Mouse (Mus musculus): Measurements from ENCODE around the gene Tmem97.
"Not testable (repeated sequence)": the region's sequence is repeated elsewhere in the genome, so short reads cannot be mapped to it uniquely, and the experiment has no call there.

Tmem97 gene

DNA sequence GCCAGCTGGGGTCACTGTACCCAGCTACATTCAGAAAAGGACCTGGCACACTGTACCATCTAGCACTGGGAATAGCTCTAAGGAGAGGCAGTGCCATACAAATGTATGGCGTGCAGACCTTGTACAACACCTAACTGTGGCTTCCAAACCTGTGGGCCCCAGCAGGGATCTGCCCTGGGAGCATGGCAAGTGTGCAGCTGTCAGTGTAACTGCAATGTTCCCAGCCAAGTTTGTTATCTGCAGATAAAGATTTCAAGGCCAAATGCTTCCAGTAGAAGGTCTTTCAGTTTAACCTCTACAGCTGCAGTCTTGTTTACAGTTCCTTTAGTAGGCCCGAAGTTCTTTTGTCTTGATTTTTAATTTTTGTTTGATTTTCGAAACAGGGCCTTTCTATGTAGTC lies 5.0 kb upstream of the Tmem97 start:
- in situ Hi-C loops (cut with MboI; ENCODE audit: unreplicated experiment in 2 of 2): no loop called here

DNA sequence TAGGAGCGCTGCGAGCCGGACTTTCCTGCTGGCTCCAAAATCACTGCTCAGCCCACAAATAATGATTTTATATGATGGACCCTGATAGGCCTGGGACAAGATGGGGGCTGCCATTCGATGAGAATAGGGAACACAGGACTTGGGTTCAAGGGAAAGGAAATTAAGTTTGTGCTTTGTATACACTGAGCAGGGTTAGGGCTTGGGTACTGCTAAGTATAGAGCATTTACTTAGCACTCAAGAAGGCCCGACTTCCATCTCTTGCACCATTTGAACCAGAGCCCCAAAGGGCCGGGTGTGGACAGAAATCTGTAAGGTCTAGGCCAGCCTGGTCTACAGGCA lies 452 bp upstream of the Tmem97 start:
- in situ Hi-C loops (cut with MboI; ENCODE audit: unreplicated experiment in 2 of 2): no loop called here

DNA sequence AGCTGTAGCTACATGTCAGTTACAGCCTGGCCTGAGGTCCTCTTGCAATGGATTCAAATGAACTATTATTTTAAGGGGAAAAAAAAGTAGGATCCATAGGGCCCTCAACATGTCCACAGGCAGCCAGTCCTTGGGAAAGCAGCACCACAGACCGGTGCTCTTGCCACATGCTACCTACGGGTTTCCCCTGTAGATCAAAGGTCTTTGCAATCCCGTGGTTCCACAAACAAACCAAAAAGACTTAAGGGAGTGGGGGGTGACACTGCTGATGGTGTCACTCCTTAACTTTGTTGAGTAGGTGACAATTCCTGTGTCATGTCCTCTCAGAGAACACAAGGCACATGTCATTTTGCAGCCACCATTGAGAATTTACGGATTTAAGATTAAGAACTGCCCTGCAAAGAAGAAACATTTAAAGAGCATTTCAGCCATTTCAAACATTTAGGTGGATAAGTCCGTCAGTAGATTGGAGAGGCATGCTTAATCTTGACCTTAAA lies 1.0 kb downstream of the Tmem97 start:
- in situ Hi-C loops (cut with MboI; ENCODE audit: unreplicated experiment in 2 of 2): no loop called here

DNA sequence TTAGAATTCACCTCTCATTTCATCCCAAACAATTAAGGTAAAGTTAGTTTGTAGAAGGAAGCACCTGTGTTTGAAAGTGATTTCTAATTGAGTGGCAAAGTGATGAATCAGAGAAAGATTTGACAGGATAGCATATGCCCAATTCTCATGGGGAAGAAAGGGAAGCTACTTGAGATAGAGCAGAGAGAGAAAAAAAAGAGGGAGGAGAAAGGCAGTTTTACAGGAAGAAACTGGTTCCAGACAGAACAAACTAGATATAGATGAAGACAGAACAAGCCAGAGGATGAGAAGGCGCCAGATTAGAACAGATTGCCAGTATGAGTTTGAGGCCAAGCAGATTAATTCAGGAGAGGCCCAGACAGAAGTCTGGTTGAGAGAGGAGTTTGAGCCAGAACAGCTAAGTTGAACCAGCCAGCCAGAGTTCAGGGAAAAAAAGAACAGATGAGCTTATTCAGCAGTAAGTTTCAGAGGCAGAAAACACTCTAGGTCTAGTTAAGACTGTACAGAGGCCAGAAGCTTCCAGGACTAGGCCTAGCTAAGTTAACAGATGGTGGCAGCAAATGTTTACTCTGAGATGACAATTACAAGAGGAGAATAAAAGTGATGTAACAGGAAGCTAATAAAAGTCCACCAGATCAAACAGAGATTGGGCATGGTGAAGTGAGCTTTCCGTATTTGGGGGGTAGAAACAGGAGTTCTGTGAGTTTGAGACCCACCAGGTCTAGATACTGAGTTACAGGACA lies 2.7 kb downstream of the Tmem97 start:
- in situ Hi-C loops (cut with MboI; ENCODE audit: unreplicated experiment in 2 of 2): no loop called here

DNA sequence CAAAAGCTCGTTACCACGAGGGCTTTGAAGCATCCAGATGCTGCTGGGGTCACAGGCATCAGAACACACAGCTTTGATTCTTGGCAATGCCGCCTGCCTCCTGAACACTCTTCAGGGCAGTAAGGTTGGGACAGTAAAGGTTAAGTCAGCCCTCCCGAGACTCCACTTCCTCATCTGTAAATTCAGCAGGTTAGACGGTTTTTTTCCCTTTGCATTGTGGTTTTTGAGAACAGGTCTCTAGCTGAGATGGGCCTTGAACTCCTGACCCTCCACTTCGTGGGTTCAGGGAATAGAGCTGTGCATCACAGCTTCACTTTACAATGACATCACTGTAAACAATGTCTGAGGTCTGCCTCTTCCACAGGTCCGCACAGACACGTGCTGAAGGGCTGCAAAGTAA lies 5.4 kb downstream of the Tmem97 start:
- in situ Hi-C loops (cut with MboI; ENCODE audit: unreplicated experiment in 2 of 2): no loop called here

DNA sequence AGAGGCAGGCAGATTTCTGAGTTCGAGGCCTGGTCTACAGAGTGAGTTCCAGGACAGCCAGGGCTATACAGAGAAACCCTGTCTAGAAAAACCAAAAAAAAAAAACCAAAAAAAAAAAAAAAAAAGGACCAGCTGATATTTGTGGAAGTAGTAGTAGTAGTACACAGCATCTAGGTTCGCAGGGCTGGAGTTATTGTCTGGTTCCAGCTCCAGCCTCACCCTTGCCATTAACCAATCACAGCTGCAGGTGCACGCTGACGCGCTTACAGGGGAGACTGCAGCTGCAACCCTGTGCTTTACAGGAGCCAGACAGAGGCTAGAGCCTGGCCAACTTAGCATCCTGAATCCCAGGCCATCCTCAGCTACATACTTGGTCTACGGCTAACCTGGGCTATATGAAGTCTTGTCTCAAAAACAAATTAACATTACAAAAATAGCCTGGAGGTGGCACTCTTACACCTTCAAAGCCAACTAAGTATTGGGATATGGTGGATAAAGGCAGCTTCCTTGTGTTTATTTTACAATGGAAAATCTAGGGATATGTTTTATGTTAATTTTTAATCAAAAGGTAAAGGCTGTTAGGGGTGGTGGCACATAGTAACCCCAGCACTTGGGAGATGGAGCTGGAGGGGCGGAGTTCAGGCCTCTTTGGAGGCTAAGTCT lies 6.0 kb downstream of the Tmem97 start:
- in situ Hi-C loops (cut with MboI; ENCODE audit: unreplicated experiment in 2 of 2): no loop called here

DNA sequence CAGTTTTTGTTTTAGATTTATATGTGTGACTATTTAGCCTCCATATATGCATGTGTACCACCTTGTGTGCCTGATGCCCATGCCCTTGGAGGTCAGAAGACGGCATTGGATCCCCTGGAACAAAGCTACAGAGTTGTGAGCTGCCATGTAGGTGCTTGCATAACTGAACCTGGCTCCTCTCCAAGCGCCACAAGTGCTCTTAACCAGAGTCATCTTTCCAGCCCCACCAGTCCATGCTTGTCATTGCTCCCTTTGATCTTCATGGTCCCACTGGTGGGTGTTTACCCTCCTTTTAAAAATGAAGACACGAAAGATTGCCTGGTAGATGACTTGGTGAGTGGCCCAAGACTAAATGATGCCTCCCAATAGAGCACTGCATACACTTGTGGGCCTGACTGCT lies 10.2 kb downstream of the Tmem97 start:
- in situ Hi-C loops (cut with MboI; ENCODE audit: unreplicated experiment in 2 of 2): no loop called here

DNA sequence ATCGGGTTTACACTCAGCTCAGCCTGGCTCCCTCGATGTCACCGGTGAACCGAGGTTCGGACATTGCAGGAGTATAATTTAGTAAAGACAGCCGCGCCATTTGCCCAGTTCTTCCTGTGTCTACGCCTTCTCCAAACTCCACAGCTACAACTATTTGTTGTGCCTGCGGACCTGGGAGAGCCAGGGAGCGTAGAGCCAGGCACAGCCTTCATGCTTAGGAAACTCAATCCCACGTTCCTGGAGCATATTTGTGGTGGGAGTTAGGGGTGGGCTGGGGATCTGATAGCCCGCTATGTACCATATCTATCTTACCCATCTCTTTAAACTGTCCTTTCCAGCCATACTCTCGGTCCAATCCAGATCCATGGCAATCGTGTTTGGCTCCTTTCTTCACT lies 13.9 kb downstream of the Tmem97 start:
- in situ Hi-C loops (cut with MboI; ENCODE audit: unreplicated experiment in 2 of 2): no loop called here

DNA sequence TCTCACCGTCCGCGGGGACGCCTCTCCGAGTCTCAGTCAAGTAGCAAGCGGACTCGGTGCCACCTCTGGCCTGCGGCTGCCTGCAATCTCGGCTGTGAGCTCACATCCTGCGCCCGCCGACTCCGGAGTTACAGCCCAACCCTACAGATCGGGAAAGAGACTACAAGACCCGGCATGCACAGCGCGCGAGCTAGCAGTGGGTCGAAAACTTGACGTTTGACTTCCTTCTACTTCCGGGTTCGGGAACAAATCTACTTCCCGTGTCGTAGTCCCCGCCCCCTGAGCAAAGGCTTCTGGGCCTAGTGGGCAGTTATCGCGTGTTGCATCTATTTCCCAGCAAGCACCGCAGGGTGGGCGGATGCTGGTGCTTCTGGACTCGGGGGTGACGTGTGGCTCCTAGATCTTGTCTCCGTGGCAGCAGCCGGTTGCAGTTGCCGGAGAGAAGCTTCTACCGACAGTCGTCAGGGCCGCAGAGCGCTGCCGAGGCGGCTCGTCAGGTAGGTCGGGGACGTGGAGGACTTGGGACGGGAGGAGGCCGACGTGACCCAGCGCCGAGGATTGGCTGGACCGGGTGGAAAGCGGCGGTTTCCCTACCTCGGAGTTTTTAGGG lies 14.4 kb downstream of the Tmem97 start, which contains the start of the genes Tnfaip1 and Ift20:
Gene Tnfaip1 (minus strand): TSS at position 253 of the 610 bp plus-strand sequence.
Gene Ift20 (plus strand): TSS at position 282 of the 610 bp plus-strand sequence.
- in situ Hi-C loops (cut with MboI; ENCODE audit: unreplicated experiment in 2 of 2): no loop called here

DNA sequence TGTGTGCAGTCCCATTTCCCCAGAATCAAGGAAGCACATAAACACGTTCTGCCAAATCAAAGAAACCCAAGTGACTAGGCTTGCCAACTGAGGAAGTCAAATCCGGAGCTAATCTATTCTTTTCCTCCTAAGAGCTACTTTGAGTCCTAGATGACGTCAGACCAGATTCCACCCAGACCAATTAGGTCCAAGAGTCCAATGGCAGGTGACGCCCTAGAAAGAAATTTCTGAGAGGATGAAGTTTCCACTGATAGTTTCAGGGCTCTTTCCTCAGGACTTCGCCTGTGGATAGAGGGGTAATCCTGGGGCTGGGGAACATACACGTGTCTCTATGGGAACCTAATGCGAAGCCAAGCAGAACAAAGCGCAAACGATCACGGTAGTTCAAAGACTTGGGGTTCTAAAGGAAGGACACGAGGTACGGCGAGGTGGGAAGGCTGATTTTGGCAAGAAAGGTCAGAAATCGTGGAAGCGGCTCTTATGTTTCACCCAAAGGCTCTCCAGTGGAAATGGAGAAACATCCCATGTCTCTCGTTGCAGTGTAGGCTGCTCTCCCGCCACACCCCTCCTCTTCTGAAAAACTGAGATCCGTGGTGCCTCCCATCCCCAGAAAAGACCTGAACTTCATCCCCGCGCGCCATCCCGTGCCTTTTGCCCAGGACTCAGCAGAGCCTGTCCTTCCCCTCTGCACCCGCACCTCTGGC lies 15.0 kb downstream of the Tmem97 start:
- in situ Hi-C loops (cut with MboI; ENCODE audit: unreplicated experiment in 2 of 2): no loop called here

DNA sequence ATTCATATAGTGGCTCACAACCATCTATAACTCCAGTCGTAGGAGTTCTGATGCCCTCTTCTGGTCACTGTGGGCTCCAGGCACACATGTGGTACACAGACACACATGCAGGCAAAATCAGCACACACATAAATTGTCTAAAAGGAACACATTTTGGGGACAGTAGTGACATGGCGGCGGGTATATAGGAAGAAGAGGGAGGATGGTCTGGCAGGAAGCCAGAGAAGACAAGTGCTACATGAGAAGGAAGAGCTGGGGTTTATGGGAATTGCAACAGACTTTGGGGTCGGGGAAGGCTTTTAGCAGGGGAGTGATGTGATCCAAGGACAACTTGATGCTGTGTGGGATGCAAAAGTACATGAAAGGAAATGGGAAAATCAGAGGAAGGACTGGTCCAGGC lies 16.1 kb downstream of the Tmem97 start:
- in situ Hi-C loops (cut with MboI; ENCODE audit: unreplicated experiment in 2 of 2): no loop called here

DNA sequence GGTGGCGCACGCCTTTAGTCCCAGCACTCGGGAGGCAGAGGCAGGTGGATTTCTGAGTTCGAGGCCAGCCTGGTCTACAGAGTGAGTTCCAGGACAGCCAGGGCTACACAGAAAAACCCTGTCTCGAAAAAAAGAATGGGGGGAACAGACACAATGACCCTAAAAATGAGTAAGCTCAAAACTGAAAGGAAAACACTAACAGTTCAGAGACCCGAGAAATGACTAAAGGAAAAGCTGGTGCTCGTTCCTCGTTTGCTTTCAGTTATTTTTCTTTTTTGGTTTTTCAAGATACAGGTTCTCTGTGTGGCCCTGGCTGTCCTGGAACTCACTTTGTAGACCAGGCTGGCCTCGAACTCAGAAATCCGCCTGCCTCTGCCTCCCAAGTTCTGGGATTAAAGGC lies 19.1 kb downstream of the Tmem97 start:
- in situ Hi-C loops (cut with MboI; ENCODE audit: unreplicated experiment in 2 of 2): not testable (repeated sequence)

DNA sequence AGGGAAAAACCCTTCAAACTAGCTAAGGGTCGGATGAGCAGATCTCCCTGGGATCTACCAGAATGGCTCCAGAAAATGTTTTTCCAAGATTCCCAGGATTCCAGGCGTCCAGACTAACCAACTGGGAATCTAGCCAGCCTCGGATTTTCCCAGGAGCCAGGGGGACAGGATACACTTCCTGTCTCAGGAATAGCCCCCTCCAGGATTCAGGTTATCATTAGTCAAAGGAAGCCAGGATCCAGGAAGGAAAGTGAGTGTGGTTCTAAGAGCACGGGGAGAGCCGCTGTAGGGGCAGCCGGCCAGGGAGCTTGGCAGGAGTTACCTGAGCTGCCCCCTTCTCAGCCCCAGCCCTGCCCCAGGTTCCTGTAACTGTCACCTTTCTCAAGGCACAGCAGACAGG lies 19.5 kb downstream of the Tmem97 start:
- in situ Hi-C loops (cut with MboI; ENCODE audit: unreplicated experiment in 2 of 2): no loop called here

DNA sequence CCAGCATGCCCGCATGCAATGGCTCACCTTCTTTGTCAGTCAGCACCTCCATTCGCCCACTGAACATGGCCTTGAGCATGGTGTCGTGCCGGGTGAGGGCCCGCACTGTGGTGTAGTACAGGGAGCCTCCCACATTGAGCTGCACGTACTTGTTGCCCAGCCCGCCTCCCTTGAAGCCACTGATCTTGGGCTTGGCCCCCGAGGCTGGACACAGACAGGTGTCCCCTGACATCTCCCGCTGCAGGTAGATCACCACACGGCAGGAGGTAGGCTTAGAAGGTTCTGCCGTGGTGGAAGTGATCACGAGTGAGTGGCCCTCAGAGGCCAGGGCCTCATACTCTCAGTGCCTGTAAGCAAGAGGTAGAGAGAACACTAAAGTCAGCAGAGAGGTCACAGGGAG lies 20.6 kb downstream of the Tmem97 start:
- in situ Hi-C loops (cut with MboI; ENCODE audit: unreplicated experiment in 2 of 2): no loop called here

DNA sequence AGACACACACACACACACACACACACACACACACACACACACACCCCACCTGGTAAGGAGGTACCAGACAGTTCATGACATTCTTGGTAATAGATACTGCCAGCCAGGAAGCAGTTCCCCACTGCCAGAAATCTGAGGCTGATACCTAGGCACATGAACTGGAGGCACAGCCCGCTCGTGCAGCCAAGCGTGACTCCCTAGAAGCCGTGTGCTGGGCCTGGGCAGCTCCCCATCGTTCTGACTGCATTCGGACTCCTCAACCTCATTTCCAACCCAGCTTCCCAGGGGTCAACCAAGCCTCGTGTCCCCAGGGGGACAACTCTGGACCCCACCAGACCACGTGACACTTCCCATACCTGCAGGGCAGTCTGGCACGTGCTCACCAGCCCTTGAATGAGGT lies 21.9 kb downstream of the Tmem97 start:
- in situ Hi-C loops (cut with MboI; ENCODE audit: unreplicated experiment in 2 of 2): no loop called here

DNA sequence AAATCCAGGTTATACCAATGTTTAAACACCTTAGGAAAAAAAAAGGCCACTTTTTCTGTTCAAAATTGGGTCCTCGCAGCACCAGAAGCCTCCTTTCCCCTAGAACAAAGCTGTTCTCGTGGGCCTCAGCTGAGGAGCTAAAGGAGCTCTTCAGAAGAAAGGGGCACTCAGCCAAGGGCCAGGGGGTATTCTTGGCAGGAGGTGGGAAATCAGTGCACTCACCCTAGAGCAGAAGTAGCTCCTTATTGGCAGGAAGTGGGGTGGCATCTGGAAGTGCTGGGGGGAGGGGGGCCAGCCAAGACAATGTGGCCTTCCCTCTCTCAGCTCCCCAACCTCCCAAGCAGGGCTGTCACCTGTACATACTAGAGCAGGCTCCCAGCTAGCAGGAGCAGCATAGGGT lies 25.7 kb downstream of the Tmem97 start:
- in situ Hi-C loops (cut with MboI; ENCODE audit: unreplicated experiment in 2 of 2): no loop called here

DNA sequence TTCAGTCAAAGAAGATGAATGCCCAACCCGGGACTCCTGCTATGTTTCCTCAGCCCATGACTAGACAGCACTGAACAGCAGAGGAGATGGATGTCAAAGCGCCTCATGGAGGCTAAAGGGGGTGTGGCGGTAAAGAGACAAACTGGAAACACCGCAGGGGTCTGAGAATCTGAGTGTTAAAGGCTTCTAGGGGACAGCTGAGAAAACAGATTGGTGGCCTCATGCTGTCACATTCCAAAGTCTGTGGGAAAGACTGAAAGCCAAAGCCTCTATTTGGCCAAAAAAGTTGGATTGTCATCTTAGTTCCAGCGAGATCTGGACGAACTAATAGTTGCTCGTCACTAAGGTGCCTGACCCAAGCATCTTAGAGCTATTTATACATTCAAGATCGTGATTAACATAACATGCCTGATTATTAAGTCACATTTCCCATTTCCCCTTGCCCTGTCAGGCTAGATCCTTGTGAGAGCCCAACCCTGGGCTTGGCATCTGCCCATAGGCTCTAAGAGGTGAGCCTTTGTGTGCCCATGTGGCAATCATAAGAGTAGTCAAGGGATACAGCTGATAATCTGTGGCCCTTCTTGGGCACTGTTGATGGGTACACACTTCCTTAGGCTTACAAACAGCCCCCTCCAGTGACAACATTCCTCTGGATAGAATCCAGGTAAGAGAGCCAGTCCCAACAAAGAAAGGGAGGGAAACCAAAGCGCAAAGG lies 27.2 kb downstream of the Tmem97 start:
- in situ Hi-C loops (cut with MboI; ENCODE audit: unreplicated experiment in 2 of 2): no loop called here

DNA sequence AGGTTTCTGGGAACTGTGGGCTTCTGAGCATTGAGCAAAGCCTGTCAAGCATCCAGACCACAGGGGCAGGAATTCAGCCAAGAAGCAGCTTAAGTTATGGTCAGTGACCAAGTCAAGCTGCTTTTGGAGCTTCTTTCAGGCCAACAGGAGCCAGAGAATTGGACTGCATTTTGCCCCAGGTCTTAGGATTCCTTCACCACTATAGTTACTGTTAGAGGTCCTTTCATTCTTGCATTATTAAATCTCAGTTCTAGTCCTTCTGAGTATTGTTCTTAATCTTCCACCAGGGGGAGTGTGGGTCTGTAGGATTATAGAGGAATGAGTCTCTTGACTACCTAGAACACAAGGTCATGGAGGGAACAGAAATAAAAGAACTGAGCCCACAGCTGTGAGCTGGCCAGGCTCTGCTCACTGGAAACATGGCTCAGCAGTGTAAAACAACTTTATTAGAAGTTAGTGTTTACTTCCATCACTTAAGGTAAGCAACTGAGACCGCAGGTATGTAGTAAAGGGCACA lies 28.0 kb downstream of the Tmem97 start:
- in situ Hi-C loops (cut with MboI; ENCODE audit: unreplicated experiment in 2 of 2): no loop called here

DNA sequence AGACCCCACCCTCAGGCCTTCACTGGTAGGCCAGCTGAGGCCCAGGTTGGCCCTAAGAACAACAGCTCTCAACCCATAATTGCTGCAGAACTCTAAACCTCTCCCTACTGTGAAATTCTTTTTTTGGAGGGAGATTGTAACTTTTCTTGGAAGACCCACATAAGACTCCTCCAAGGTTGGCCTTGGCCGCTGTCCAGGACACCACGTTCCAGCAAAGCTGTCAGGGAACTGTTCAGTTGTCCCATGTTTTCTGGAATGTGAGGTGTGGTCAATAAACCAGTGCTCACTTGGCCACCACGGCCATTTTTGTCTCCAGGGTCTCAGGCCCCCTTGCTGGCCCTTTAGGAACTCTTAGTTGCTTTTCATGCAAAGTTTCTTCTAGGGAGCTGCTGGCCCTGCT lies 28.7 kb downstream of the Tmem97 start:
- in situ Hi-C loops (cut with MboI; ENCODE audit: unreplicated experiment in 2 of 2): no loop called here

DNA sequence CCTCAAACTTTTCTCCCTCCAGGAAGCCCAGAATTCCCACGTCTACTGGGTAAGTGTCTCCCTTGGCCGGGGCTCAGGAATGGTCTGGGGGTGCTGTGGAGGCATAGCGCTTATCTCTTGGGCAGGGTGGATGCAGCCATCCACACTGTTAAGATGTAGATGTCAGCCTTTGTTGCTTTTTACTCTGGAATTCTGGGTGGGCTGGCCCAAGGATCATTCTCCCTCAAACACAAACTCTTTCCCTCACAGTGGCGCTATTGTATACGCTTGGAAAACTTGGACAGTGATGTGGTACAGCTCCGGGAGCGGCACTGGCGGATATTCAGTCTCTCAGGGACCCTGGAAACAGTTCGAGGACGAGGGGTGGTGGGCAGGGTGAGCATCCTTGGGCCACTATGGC lies 31.6 kb downstream of the Tmem97 start:
- in situ Hi-C loops (cut with MboI; ENCODE audit: unreplicated experiment in 2 of 2): no loop called here

All from v-Abl transformed pro-B cells (cell line).